Mouse (Mus musculus): ENCODE measurements at regions not wholly inside any gene's neighbourhood (a gene's known extent, or its start where the extent isn't known, plus 50 kb on each side); places are given as distances from the start of the nearest gene placed in this dataset.

DNA sequence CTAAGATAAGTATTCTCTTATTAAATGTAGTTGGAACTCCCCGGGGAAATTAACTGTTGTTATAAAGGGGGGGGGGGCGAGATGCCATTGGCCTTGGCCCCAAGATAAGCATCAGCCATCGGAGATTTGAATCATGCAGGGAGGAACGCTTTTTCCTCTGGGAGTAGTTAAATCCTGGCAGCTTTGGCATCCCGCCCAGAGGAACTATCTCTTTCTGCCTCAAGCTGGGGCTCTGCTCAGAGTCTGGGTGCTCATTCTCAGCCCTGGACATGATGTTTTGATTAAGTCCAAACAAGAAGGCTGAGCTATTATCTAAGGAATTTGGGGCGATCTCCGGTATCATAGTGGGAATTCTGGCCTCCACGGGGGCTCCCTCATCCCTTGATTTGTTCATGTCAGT, 89.4 kb upstream of the Cox10 start:
- H3K27ac ChIP-seq (ENCODE audit: insufficient read depth, low read depth): no peak overlapping the region
- H3K79me2 ChIP-seq (replicated peaks; ENCODE audit: control insufficient read depth, extremely low read depth, insufficient read depth, poor library complexity, severe bottlenecking): no peaks in the 10 kb centered on the region
- H3K4me1 ChIP-seq (ENCODE audit: control insufficient read depth in 1 of 2, insufficient read depth in 2 of 2): no peaks in the 10 kb centered on the region
- dilution Hi-C loops (cut with MboI; ENCODE audit: extremely low pct_ligation_motif_present, extremely low pct_unique_long_range_greater_than_20kb, low sequenced_read_pairs): no loop called here
- H3K27me3 ChIP-seq (replicated peaks): no peaks in the 10 kb centered on the region
- TF ChIP-seq MEF2A (IDR thresholded peaks at IDR 0.05; ENCODE audit: borderline replicate concordance, low read depth, low read length) (no peak), IRF4 (IDR thresholded peaks at IDR 0.05; ENCODE audit: low read depth, low read length) (no peak), ZKSCAN1 (IDR thresholded peaks at IDR 0.05; ENCODE audit: borderline replicate concordance, low read depth, low read length) (no peak), CHD1 (IDR thresholded peaks at IDR 0.05; ENCODE audit: low read depth, low read length) (no peak), MAX (IDR thresholded peaks at IDR 0.05; ENCODE audit: low read length) (no peak), GABPA (IDR thresholded peaks at IDR 0.05; ENCODE audit: insufficient replicate concordance, low read depth, low read length) (no peak), ZMIZ1 (IDR thresholded peaks at IDR 0.05; ENCODE audit: low read depth, low read length) (no peak), SMC3 (IDR thresholded peaks at IDR 0.05; ENCODE audit: low read depth, low read length) (no peak), ZNF384 (IDR thresholded peaks at IDR 0.05; ENCODE audit: low read depth, low read length) (no peak), RAD21 (IDR thresholded peaks at IDR 0.05; ENCODE audit: low read depth, low read length) (no peak), RCOR1 (conservative IDR thresholded peaks at IDR 0.05; ENCODE audit: low read depth, low read length) (no peak), MXI1 (IDR thresholded peaks at IDR 0.05; ENCODE audit: low read depth, low read length) (no peak), TCF12 (IDR thresholded peaks at IDR 0.05; ENCODE audit: low read depth, low read length) (no peak), USF2 (conservative IDR thresholded peaks at IDR 0.05; ENCODE audit: low read depth, low read length) (no peak), SIN3A (IDR thresholded peaks at IDR 0.05; ENCODE audit: low read length) (no peak)
- DNase-seq (ENCODE audit: extremely low read depth): no peak
- H3K9ac ChIP-seq (ENCODE audit: insufficient read depth, low read depth): no peak overlapping the region
- H3K9me3 ChIP-seq (replicated peaks; ENCODE audit: low read length): no peaks in the 10 kb centered on the region
- H3K4me2 ChIP-seq (ENCODE audit: insufficient read depth, low read depth, poor library complexity, severe bottlenecking): no peak overlapping the region
- no peaks in the 10 kb centered on the region for H3K36me3 ChIP-seq (replicated peaks in 1 of 2; ENCODE audit: control insufficient read depth in 1 of 2, insufficient read depth in 1 of 2, low read length in 1 of 2)
- H3K4me3 ChIP-seq (replicated peaks in 1 of 3; ENCODE audit: low read depth in 2 of 3, low read length in 2 of 3, poor library complexity in 1 of 3): no peak overlapping the region
- in situ Hi-C loops (cut with MboI; ENCODE audit: low pct_ligation_motif_present, low pct_unique_long_range_greater_than_20kb, low sequenced_read_pairs): no loop called here

DNA sequence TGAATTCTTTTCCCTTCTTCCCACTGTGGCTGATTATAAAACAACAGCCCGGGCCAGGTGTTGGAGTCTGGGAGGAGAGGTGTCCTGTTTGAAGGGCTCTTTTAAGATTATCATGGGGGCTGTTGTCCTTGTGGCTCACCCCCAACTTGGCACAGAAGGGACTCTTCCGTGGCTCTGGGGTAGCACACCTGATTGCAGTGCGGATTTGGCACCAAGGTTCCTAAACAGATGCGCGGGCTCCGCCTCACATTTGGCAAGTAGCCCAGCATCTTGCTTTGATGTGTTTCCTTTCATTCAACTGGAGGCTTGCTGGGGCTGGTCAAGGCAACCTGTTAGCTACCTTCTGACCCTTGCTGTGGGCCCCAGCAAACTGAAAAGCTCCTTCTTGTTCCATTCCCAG, 85.5 kb upstream of the Cox10 start:
- no peaks in the 10 kb centered on the region for H3K79me2 ChIP-seq (replicated peaks; ENCODE audit: control insufficient read depth, extremely low read depth, insufficient read depth, poor library complexity, severe bottlenecking)
- no peaks in the 10 kb centered on the region for H3K27me3 ChIP-seq (replicated peaks)
- dilution Hi-C loops (cut with MboI; ENCODE audit: extremely low pct_ligation_motif_present, extremely low pct_unique_long_range_greater_than_20kb, low sequenced_read_pairs) (no loop called here), in situ Hi-C loops (cut with MboI; ENCODE audit: low pct_ligation_motif_present, low pct_unique_long_range_greater_than_20kb, low sequenced_read_pairs) (no loop called here)
- no peaks in the 10 kb centered on the region for H3K36me3 ChIP-seq (replicated peaks in 1 of 2; ENCODE audit: control insufficient read depth in 1 of 2, insufficient read depth in 1 of 2, low read length in 1 of 2)
- no peaks in the 10 kb centered on the region for H3K9me3 ChIP-seq (replicated peaks; ENCODE audit: low read length)
- H3K9ac ChIP-seq (ENCODE audit: insufficient read depth, low read depth): no peak overlapping the region
- no peak overlapping the region for H3K4me3 ChIP-seq (replicated peaks in 1 of 3; ENCODE audit: low read depth in 2 of 3, low read length in 2 of 3, poor library complexity in 1 of 3)
- H3K4me2 ChIP-seq (ENCODE audit: insufficient read depth, low read depth, poor library complexity, severe bottlenecking): no peak overlapping the region
- no peak overlapping the region for H3K27ac ChIP-seq (ENCODE audit: insufficient read depth, low read depth)
- no peak for TF ChIP-seq RAD21 (IDR thresholded peaks at IDR 0.05; ENCODE audit: low read depth, low read length)
- TF ChIP-seq MYC (IDR thresholded peaks at IDR 0.05; ENCODE audit: low read depth, low read length): no peak
- TF ChIP-seq IRF4 (IDR thresholded peaks at IDR 0.05; ENCODE audit: low read depth, low read length): no peak
- TF ChIP-seq HCFC1 (IDR thresholded peaks at IDR 0.05; ENCODE audit: low read depth, low read length): no peak
- no peak for TF ChIP-seq BHLHE40 (IDR thresholded peaks at IDR 0.05; ENCODE audit: low read depth, low read length)
- TF ChIP-seq JUND (conservative IDR thresholded peaks at IDR 0.05; ENCODE audit: low read depth, low read length): no peak
- TF ChIP-seq ZC3H11A (IDR thresholded peaks at IDR 0.05; ENCODE audit: low read depth, low read length): no peak
- no peak for TF ChIP-seq UBTF (IDR thresholded peaks at IDR 0.05; ENCODE audit: low read depth, low read length)
- no peak for TF ChIP-seq MXI1 (IDR thresholded peaks at IDR 0.05; ENCODE audit: low read depth, low read length)
- no peak for TF ChIP-seq JUN (IDR thresholded peaks at IDR 0.05; ENCODE audit: insufficient read depth, low read depth, low read length)
- TF ChIP-seq ZNF384 (IDR thresholded peaks at IDR 0.05; ENCODE audit: low read depth, low read length): no peak
- TF ChIP-seq NRF1 (IDR thresholded peaks at IDR 0.05; ENCODE audit: low read depth, low read length): no peak
- TF ChIP-seq E2F4 (IDR thresholded peaks at IDR 0.05; ENCODE audit: insufficient replicate concordance, low read depth, low read length): no peak
- no peak for TF ChIP-seq CHD2 (IDR thresholded peaks at IDR 0.05; ENCODE audit: low read length)
- no peak for TF ChIP-seq RCOR1 (conservative IDR thresholded peaks at IDR 0.05; ENCODE audit: low read depth, low read length)
- no peak for TF ChIP-seq USF1 (IDR thresholded peaks at IDR 0.05; ENCODE audit: low read depth, low read length)
- no peak for DNase-seq (ENCODE audit: extremely low read depth)
- no peaks in the 10 kb centered on the region for H3K4me1 ChIP-seq (ENCODE audit: control insufficient read depth in 1 of 2, insufficient read depth in 2 of 2)

Measured in CH12.LX (cell line).